In the genomic region with DNA sequence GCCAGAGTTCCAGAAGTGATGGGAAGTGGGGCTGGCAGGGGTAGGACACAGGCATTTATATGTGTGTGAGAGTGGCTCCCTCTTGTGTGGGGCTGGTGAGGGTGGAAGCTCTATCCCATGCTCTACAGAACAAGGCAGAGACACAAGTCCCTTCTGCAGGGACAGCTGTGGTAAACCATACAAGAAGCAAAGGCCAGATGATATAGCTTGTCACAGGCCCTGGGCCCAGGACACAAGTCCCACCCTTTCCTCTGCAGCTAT, we compare ENCODE assay signal across 19 mouse cellular contexts.
A peak's percentile ranks its signal among the peaks of the same experiment; 100 is the strongest.
DNase-seq lines count a peak whose midpoint lies in the region; ATAC-seq and TF ChIP-seq lines count a peak whose summit lies in the region.
"Had no signal": no experiment of that assay in that cellular context is flagged by ENCODE, and none has a peak within 500 bp of the region (broad histone marks: within the 10 kb centered on the region; RNA-seq: fewer than 3 reads in every experiment).

No protein-coding gene starts in this region.

- TF ChIP-seq EP300 in lung, postnatal 0 days (IDR thresholded peaks at IDR 0.05): no peak

- TF ChIP-seq POLR2A in kidney, adult 2 months (IDR thresholded peaks at IDR 0.05; ENCODE audit: low read depth, low read length): no peak

- DNase-seq in forebrain, embryonic 11.5 days (ENCODE audit: low spot score): no peak
- DNase-seq in kidney, adult 2 months: no peak
- DNase-seq in kidney, adult 18-20 months: no peak
- peak; percentile 43 for DNase-seq in lung, postnatal 0 days (ENCODE audit: low spot score)
- no peak for DNase-seq in lung, postnatal 25 days (ENCODE audit: low spot score)
- no peak for DNase-seq in hindbrain, postnatal 0 days (ENCODE audit: low spot score)
- DNase-seq in urinary bladder, postnatal 14 days (ENCODE audit: low spot score): no peak
- DNase-seq: adrenal gland, adult 8-10 months; cerebellum, adult 9-10 months; gastrocnemius, adult 2 months; heart, postnatal 14 days; kidney, postnatal 10 days had no signal

- peaks cover 26% of the 10 kb centered on the region for H3K27me3 ChIP-seq in forebrain, embryonic 11.5 days (ENCODE audit: control insufficient read depth, insufficient read depth, low read length)
- H3K27me3 ChIP-seq in forebrain, embryonic 15.5 days: peaks cover 85% of the 10 kb centered on the region
- no peaks in the 10 kb centered on the region for H3K27me3 ChIP-seq in kidney, adult 2 months (replicated peaks; ENCODE audit: control insufficient read depth, insufficient read depth, low read length)
- 0 out of 2 replicates have a peak, but pooled peaks cover 9% of the 10 kb centered on the region for H3K27me3 ChIP-seq in lung, postnatal 0 days (replicated peaks; ENCODE audit: insufficient read depth, low read length)
- H3K27me3 ChIP-seq in hindbrain, postnatal 0 days (ENCODE audit: insufficient read depth, low read length): no peaks in the 10 kb centered on the region

- TF ChIP-seq CTCF in kidney, adult 2 months (conservative IDR thresholded peaks at IDR 0.05; ENCODE audit: insufficient read depth, insufficient read length, low read depth, low read length): 0 out of 2 replicates have a peak, but pooled peaks have one; percentile 4
- TF ChIP-seq CTCF in lung, postnatal 0 days (IDR thresholded peaks at IDR 0.05): peak; percentile 30; the same call in 1 of the 2 replicates
- TF ChIP-seq CTCF in hindbrain, postnatal 0 days (IDR thresholded peaks at IDR 0.05; ENCODE audit: low read depth): peak; percentile 40

- H3K9me3 ChIP-seq in forebrain, embryonic 11.5 days (ENCODE audit: control insufficient read depth, low read length): no peaks in the 10 kb centered on the region
- no peaks in the 10 kb centered on the region for H3K9me3 ChIP-seq in forebrain, embryonic 15.5 days
- H3K9me3 ChIP-seq in lung, postnatal 0 days (ENCODE audit: low read length): no peaks in the 10 kb centered on the region
- H3K9me3 ChIP-seq in hindbrain, postnatal 0 days (ENCODE audit: low read length): no peaks in the 10 kb centered on the region
- H3K9me3 ChIP-seq: embryonic facial prominence, embryonic 10.5 days; heart, embryonic 12.5 days; midbrain, embryonic 12.5 days had no signal

- ATAC-seq in forebrain, embryonic 11.5 days (replicated peaks; ENCODE audit: low FRiP score): peak; percentile 12; the same call in 1 of the 2 replicates
- no peak for ATAC-seq in forebrain, embryonic 15.5 days (replicated peaks)
- peak; percentile 55; the same call in 1 of the 2 replicates for ATAC-seq in lung, postnatal 0 days
- no peak; the same call in 1 of the 2 replicates for ATAC-seq in hindbrain, postnatal 0 days
- ATAC-seq: Patski had no signal

- H3K4me1 ChIP-seq in forebrain, embryonic 11.5 days (replicated peaks; ENCODE audit: control insufficient read depth, insufficient read depth, low read length): 0 out of 2 replicates have a peak, but pooled peaks cover 6% of the 10 kb centered on the region
- H3K4me1 ChIP-seq in forebrain, embryonic 15.5 days: peaks cover 7% of the 10 kb centered on the region; the same call in 1 of the 2 replicates
- no peaks in the 10 kb centered on the region for H3K4me1 ChIP-seq in kidney, adult 2 months (ENCODE audit: control insufficient read depth, insufficient read depth, low read length)
- H3K4me1 ChIP-seq in lung, postnatal 0 days (ENCODE audit: insufficient read depth, low read depth, low read length): no peaks in the 10 kb centered on the region
- no peaks in the 10 kb centered on the region for H3K4me1 ChIP-seq in hindbrain, postnatal 0 days (ENCODE audit: insufficient read depth, low read length)
- H3K4me1 ChIP-seq: heart, embryonic 12.5 days had no signal

- H3K27ac ChIP-seq in forebrain, embryonic 11.5 days (ENCODE audit: low read depth, low read length): no peak overlapping the region
- H3K27ac ChIP-seq in forebrain, embryonic 15.5 days (replicated peaks): no peak overlapping the region
- no peak overlapping the region for H3K27ac ChIP-seq in kidney, adult 2 months (ENCODE audit: insufficient read depth, low read depth, low read length)
- H3K27ac ChIP-seq in lung, postnatal 0 days (ENCODE audit: low read length): no peak overlapping the region
- H3K27ac ChIP-seq in hindbrain, postnatal 0 days: no peak overlapping the region
- H3K27ac ChIP-seq: embryonic facial prominence, embryonic 10.5 days; gastrocnemius, adult 2 months; liver, embryonic 14.5 days; macrophage; midbrain, embryonic 12.5 days had no signal

- H3K4me2 ChIP-seq in forebrain, embryonic 11.5 days (ENCODE audit: low read depth, low read length, severe bottlenecking): no peak overlapping the region
- no peak overlapping the region for H3K4me2 ChIP-seq in forebrain, embryonic 15.5 days (replicated peaks)
- H3K4me2 ChIP-seq in lung, postnatal 0 days (replicated peaks; ENCODE audit: low read depth, low read length): no peak overlapping the region
- H3K4me2 ChIP-seq in hindbrain, postnatal 0 days (ENCODE audit: low read depth, low read length): no peak overlapping the region
- H3K4me2 ChIP-seq: heart, embryonic 12.5 days; midbrain, embryonic 12.5 days had no signal

- H3K36me3 ChIP-seq in forebrain, embryonic 11.5 days (ENCODE audit: control insufficient read depth, insufficient read depth, low read length): no peaks in the 10 kb centered on the region
- H3K36me3 ChIP-seq in forebrain, embryonic 15.5 days: no peaks in the 10 kb centered on the region
- H3K36me3 ChIP-seq in kidney, adult 2 months (ENCODE audit: control insufficient read depth, insufficient read depth, low read length): no peaks in the 10 kb centered on the region
- no peaks in the 10 kb centered on the region for H3K36me3 ChIP-seq in lung, postnatal 0 days (ENCODE audit: insufficient read depth, low read length)
- no peaks in the 10 kb centered on the region for H3K36me3 ChIP-seq in hindbrain, postnatal 0 days (ENCODE audit: insufficient read depth, low read length)
- H3K36me3 ChIP-seq: embryonic facial prominence, embryonic 10.5 days; heart, embryonic 12.5 days; midbrain, embryonic 12.5 days had no signal

- no peak overlapping the region for H3K4me3 ChIP-seq in forebrain, embryonic 11.5 days (ENCODE audit: low read depth, low read length)
- no peak overlapping the region for H3K4me3 ChIP-seq in forebrain, embryonic 15.5 days
- H3K4me3 ChIP-seq in kidney, adult 2 months (ENCODE audit: insufficient read depth, low read depth, low read length): no peak overlapping the region
- H3K4me3 ChIP-seq in lung, postnatal 0 days (ENCODE audit: low read depth, low read length): no peak overlapping the region
- H3K4me3 ChIP-seq in hindbrain, postnatal 0 days (ENCODE audit: low read length): no peak overlapping the region
- H3K4me3 ChIP-seq: embryonic facial prominence, embryonic 10.5 days; gastrocnemius, adult 2 months; heart, embryonic 12.5 days; midbrain, embryonic 12.5 days had no signal

- H3K9ac ChIP-seq in forebrain, embryonic 11.5 days (ENCODE audit: low read length): no peak overlapping the region
- H3K9ac ChIP-seq in forebrain, embryonic 15.5 days (replicated peaks): no peak overlapping the region
- H3K9ac ChIP-seq in lung, postnatal 0 days (replicated peaks; ENCODE audit: low read depth): no peak overlapping the region
- no peak overlapping the region for H3K9ac ChIP-seq in hindbrain, postnatal 0 days (replicated peaks; ENCODE audit: low read length)
- H3K9ac ChIP-seq: heart, embryonic 12.5 days; liver, embryonic 14.5 days; midbrain, embryonic 12.5 days had no signal

Comparison
In these comparisons a context has a peak if more than half of its experiments do, and no peak if none do; other contexts are left out.
1. ATAC-seq: peak in forebrain, embryonic 11.5 days (single experiment) and lung, postnatal 0 days (single experiment); none in forebrain, embryonic 15.5 days (single experiment) and hindbrain, postnatal 0 days (single experiment).
2. Peak in every context shown above with its lines, with median percentiles within 50 percentile points of each other: CTCF ChIP-seq.